Mouse (Mus musculus): ENCODE results near the gene Cyp1a2. TPM values are rescaled to one million over a fixed set of nuclear protein-coding genes. Genes with fewer than 3 reads are reported as not detected.

Cyp1a2 gene
- polyA plus RNA-seq, 1 experiment from 2014 or later, result not detected

- Histone ChIP-seq H3K36me3 (replicated peaks) (peaks cover 28% of the 10 kb centered on the region), H3K9me3 (no peaks in the 10 kb centered on the region), H3K27ac (replicated peaks) (no peak overlapping the region), H3K4me3 (no peak overlapping the region), H3K27me3 (replicated peaks; ENCODE audit: low read depth, poor library complexity, severe bottlenecking) (0 out of 2 replicates have a peak, but pooled peaks cover under 1% of the 10 kb centered on the region), H3K4me1 (peaks cover 87% of the 10 kb centered on the region)
- WGBS, result 83% methylated on average over 13 of the region's 13 CpGs
- no peak for DNase-seq (ENCODE audit: low spot score)
These were observed 41.5 kb downstream of the Cyp1a2 start for GRCm38 (mm10) chr9:57641775-57642550.

- H3K36me3 ChIP-seq (replicated peaks), result peaks cover 32% of the 10 kb centered on the region
- H3K4me3 ChIP-seq, result peak overlapping the region; percentile 44; the same call in 1 of the 2 replicates
- no peak overlapping the region for H3K27ac ChIP-seq (replicated peaks)
- 71% methylated on average over 1 of the region's 1 CpGs for WGBS
- DNase-seq (ENCODE audit: low spot score), result no peak
- no peaks in the 10 kb centered on the region for H3K9me3 ChIP-seq
- H3K27me3 ChIP-seq (replicated peaks; ENCODE audit: low read depth, poor library complexity, severe bottlenecking), result no peaks in the 10 kb centered on the region
- peaks cover 86% of the 10 kb centered on the region for H3K4me1 ChIP-seq
These were observed 42.5 kb downstream of the Cyp1a2 start for GRCm38 (mm10) chr9:57641022-57641421.

- WGBS, result 21% methylated on average over 15 of the region's 15 CpGs
- peaks cover 81% of the 10 kb centered on the region for H3K4me1 ChIP-seq
- peak overlapping the region; percentile 44 for H3K4me3 ChIP-seq
- DNase-seq (ENCODE audit: low spot score), result peak; percentile 45
- H3K9me3 ChIP-seq, result no peaks in the 10 kb centered on the region
- peak overlapping the region; percentile 83 for H3K27ac ChIP-seq (replicated peaks)
- peaks cover 33% of the 10 kb centered on the region for H3K36me3 ChIP-seq (replicated peaks)
- no peaks in the 10 kb centered on the region for H3K27me3 ChIP-seq (replicated peaks; ENCODE audit: low read depth, poor library complexity, severe bottlenecking)
These were observed 43.1 kb downstream of the Cyp1a2 start for GRCm38 (mm10) chr9:57640384-57640783.

- Histone ChIP-seq H3K4me1 (peaks cover 79% of the 10 kb centered on the region), H3K27ac (replicated peaks) (peak overlapping the region; percentile 83), H3K4me3 (peak overlapping the region; percentile 44), H3K36me3 (replicated peaks) (peaks cover 38% of the 10 kb centered on the region), H3K9me3 (no peaks in the 10 kb centered on the region), H3K27me3 (replicated peaks; ENCODE audit: low read depth, poor library complexity, severe bottlenecking) (no peaks in the 10 kb centered on the region)
- DNase-seq (ENCODE audit: low spot score), result no peak
- WGBS, result 67% methylated on average over 5 of the region's 5 CpGs
These were observed 43.7 kb downstream of the Cyp1a2 start for GRCm38 (mm10) chr9:57639661-57640328.

GRCm38 (mm10) chr9:57638651-57639459, 44.6 kb downstream of the Cyp1a2 start:
- no peaks in the 10 kb centered on the region for H3K9me3 ChIP-seq
- 23% methylated on average over 8 of the region's 8 CpGs for WGBS
- DNase-seq (ENCODE audit: low spot score), result no peak
- H3K27ac ChIP-seq (replicated peaks), result peak overlapping the region; percentile 83
- H3K4me3 ChIP-seq, result peak overlapping the region; percentile 44
- H3K36me3 ChIP-seq (replicated peaks), result peaks cover 48% of the 10 kb centered on the region
- H3K27me3 ChIP-seq (replicated peaks; ENCODE audit: low read depth, poor library complexity, severe bottlenecking), result no peaks in the 10 kb centered on the region
- H3K4me1 ChIP-seq, result peaks cover 76% of the 10 kb centered on the region

GRCm38 (mm10) chr9:57637741-57638322, 45.7 kb downstream of the Cyp1a2 start:
- Histone ChIP-seq H3K36me3 (replicated peaks) (peaks cover 54% of the 10 kb centered on the region), H3K27ac (replicated peaks) (peak overlapping the region; percentile 83), H3K27me3 (replicated peaks; ENCODE audit: low read depth, poor library complexity, severe bottlenecking) (no peaks in the 10 kb centered on the region), H3K4me1 (peaks cover 66% of the 10 kb centered on the region), H3K9me3 (no peaks in the 10 kb centered on the region), H3K4me3 (peak overlapping the region; percentile 44)
- WGBS, result 36% methylated on average over 6 of the region's 6 CpGs
- peak; percentile 43 for DNase-seq (ENCODE audit: low spot score)

- peaks cover 60% of the 10 kb centered on the region for H3K4me1 ChIP-seq
- H3K36me3 ChIP-seq (replicated peaks), result peaks cover 54% of the 10 kb centered on the region
- 42% methylated on average over 3 of the region's 3 CpGs for WGBS
These were observed 46.2 kb downstream of the Cyp1a2 start for GRCm38 (mm10) chr9:57637272-57637671.

GRCm38 (mm10) chr9:57633481-57634024, 50.0 kb downstream of the Cyp1a2 start:
- no peaks in the 10 kb centered on the region for H3K27me3 ChIP-seq (replicated peaks; ENCODE audit: low read depth, poor library complexity, severe bottlenecking)
- H3K4me1 ChIP-seq, result peaks cover 23% of the 10 kb centered on the region
- peaks cover 78% of the 10 kb centered on the region for H3K36me3 ChIP-seq (replicated peaks)
- no peak overlapping the region for H3K4me3 ChIP-seq
- H3K9me3 ChIP-seq, result no peaks in the 10 kb centered on the region
- WGBS, result 50% methylated on average over 4 of the region's 4 CpGs
- no peak overlapping the region for H3K27ac ChIP-seq (replicated peaks)
- DNase-seq (ENCODE audit: low spot score), result no peak

More at GRCm38 (mm10) chr9:57637272-57637671, 46.2 kb downstream of the Cyp1a2 start:
- Histone ChIP-seq H3K4me3 (peak overlapping the region; percentile 44; the same call in 1 of the 2 replicates), H3K27ac (replicated peaks) (peak overlapping the region; percentile 83), H3K9me3 (no peaks in the 10 kb centered on the region), H3K27me3 (replicated peaks; ENCODE audit: low read depth, poor library complexity, severe bottlenecking) (no peaks in the 10 kb centered on the region)
- no peak for DNase-seq (ENCODE audit: low spot score)

- no peak overlapping the region for H3K4me3 ChIP-seq
- peaks cover 99% of the 10 kb centered on the region for H3K36me3 ChIP-seq (replicated peaks)
- 66% methylated on average over 14 of the region's 14 CpGs for WGBS
- H3K4me1 ChIP-seq, result 0 out of 2 replicates have a peak, but pooled peaks cover 6% of the 10 kb centered on the region
- H3K9me3 ChIP-seq, result no peaks in the 10 kb centered on the region
- no peaks in the 10 kb centered on the region for H3K27me3 ChIP-seq (replicated peaks; ENCODE audit: low read depth, poor library complexity, severe bottlenecking)
- no peak overlapping the region for H3K27ac ChIP-seq (replicated peaks)
- peak; percentile 83 for DNase-seq (ENCODE audit: low spot score)
These were observed 54.2 kb downstream of the Cyp1a2 start for GRCm38 (mm10) chr9:57629118-57629874.

GRCm38 (mm10) chr9:57628717-57629116, 54.8 kb downstream of the Cyp1a2 start:
- Histone ChIP-seq H3K4me3 (no peak overlapping the region), H3K36me3 (replicated peaks) (peaks cover 99% of the 10 kb centered on the region), H3K27me3 (replicated peaks; ENCODE audit: low read depth, poor library complexity, severe bottlenecking) (no peaks in the 10 kb centered on the region), H3K4me1 (0 out of 2 replicates have a peak, but pooled peaks cover 2% of the 10 kb centered on the region), H3K9me3 (no peaks in the 10 kb centered on the region), H3K27ac (replicated peaks) (no peak overlapping the region)
- DNase-seq (ENCODE audit: low spot score), result no peak
- 93% methylated on average over 12 of the region's 12 CpGs for WGBS

GRCm38 (mm10) chr9:57627892-57628291, 55.6 kb downstream of the Cyp1a2 start:
- WGBS, result 96% methylated on average over 11 of the region's 11 CpGs
- H3K27me3 ChIP-seq (replicated peaks; ENCODE audit: low read depth, poor library complexity, severe bottlenecking), result no peaks in the 10 kb centered on the region
- no peak overlapping the region for H3K4me3 ChIP-seq
- no peaks in the 10 kb centered on the region for H3K9me3 ChIP-seq
- no peak overlapping the region for H3K27ac ChIP-seq (replicated peaks)
- DNase-seq (ENCODE audit: low spot score), result no peak
- peaks cover 91% of the 10 kb centered on the region for H3K36me3 ChIP-seq (replicated peaks)
- H3K4me1 ChIP-seq, result 0 out of 2 replicates have a peak, but pooled peaks cover 2% of the 10 kb centered on the region

Measured in embryonic facial prominence, embryonic 10.5 days (tissue).